Mouse (Mus musculus) kidney, adult 2 months (tissue): Measurements from ENCODE around the gene Galns.

Source experiments
- CTCF ChIP-seq: fragments of 200-500 bp; conservative IDR thresholded peaks from 2 replicates; pipeline ENCODE4 v1.5.1; 2011; ENCODE audit warnings: low read depth, mild to moderate bottlenecking, control low read depth, low read length, moderate library complexity, mixed read lengths; ENCODE audit not compliant: insufficient read depth, insufficient read length
- POLR2A ChIP-seq: fragments of 200-500 bp; IDR thresholded peaks from one replicate; pipeline ENCODE4 v1.6.1; 2011; ENCODE audit warnings: low read depth, low read length, control low read depth

DNA sequence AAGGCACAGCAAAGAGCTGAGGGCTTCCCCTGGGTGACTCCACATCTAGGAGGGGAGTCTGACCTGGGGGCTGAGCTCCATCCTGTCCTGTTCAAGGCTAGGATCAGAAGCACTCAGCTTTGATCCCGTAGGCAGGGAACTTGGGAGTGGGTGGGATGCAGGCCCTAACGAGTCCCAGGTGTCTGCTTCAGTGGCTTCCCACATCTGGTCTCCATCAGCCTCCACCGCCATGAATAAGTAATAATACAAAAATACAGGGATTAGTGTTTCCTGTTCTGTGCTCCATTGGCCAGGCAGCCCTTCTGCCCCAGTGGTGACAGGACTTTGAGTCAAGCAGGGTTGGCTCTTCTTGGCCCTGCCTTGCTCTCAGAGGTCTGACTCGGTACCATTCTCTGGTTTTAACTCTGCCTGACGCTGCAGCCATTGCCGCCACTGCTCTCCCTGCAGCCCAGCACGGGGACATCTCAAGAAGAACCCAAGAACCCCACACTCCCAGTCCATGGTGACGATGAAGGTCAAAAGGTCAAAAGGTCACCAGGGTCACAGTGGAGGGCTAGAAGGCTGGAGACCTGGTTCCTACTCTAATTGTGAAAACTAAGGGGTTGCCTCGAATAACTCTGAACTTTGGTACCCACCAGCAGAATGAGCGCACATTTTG is 47.0 kb upstream of the Galns start:
- TF ChIP-seq POLR2A: no peak
- no peak for TF ChIP-seq CTCF
